Mouse (Mus musculus): ENCODE measurements around the gene Osbpl3. TPM values are rescaled to one million over a fixed set of nuclear protein-coding genes. Genes with fewer than 3 reads are reported as not detected.

Gene Osbpl3
- polyA plus RNA-seq, 1 experiment, result 4.1 TPM

DNA sequence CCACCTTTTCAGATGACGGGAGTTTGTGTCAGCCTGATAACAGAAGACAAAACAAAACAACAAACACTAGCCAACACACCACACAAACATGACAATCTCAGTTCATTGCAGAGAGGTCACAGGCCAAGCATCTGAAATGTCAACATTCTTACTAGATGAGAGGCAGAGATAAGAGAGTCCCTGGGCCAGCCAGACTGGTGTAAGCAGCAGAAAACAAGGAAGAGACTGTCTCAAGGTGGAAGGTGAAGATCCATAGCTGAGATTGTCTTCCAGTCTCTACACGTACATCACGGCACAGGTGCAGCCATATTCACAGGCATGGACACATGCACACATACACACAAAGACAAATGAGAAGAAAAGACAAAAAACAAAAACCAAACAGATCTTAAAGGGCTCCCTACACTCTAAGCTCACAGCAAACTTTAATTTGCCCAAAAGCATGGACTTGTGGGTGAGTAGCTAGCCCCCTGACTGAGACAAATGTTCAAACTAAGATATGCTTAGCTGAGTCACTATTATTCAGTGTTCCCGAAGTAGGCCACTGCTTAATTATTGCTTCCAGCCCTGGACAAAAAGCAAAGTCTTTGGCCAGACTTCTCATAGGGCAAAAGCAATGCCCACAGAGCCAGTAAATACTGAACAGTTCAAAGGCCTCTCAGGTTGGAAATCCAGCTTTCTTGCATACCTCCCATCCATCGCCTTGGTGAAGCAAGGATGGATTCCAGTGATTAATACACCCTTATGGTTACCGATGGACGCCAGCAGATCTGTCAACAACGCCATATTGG is 87.3 kb downstream of the Osbpl3 start:
- H3K4me3 ChIP-seq (replicated peaks; ENCODE audit: extremely low read depth, low read depth, low read length), result no peak overlapping the region
- no peak for DNase-seq
- peaks cover 2% of the 10 kb centered on the region; the same call in 1 of the 2 replicates for H3K4me1 ChIP-seq (ENCODE audit: control insufficient read depth, insufficient read depth, low read length)
- TF ChIP-seq CTCF (IDR thresholded peaks at IDR 0.05; ENCODE audit: insufficient read depth, low read length) (no peak), POLR2A (IDR thresholded peaks at IDR 0.05; ENCODE audit: borderline replicate concordance, extremely low read depth, low read depth, low read length) (no peak)
- WGBS, result 89% methylated on average over 8 of the region's 8 CpGs

DNA sequence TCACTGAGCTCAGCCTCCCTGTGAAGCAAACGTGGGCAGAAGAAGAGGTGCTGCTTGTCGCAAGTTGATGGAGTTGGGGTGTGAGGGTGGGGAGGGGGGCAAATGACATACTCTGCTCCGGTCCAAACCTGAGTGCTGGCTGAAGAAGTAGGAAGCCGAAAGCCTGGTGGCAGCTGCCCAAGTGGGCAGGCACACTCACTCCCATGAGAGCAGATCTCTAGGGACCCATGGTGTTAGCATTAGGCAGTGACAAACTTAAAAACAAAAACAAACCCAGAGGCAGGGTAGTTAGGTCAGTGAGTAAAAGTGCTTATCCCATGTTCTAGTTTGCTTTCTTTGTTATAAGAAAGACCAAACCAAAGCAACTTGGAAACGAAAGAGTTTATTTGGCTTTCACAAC is 88.2 kb downstream of the Osbpl3 start:
- H3K4me3 ChIP-seq (replicated peaks; ENCODE audit: extremely low read depth, low read depth, low read length), result no peak overlapping the region
- TF ChIP-seq POLR2A (IDR thresholded peaks at IDR 0.05; ENCODE audit: borderline replicate concordance, extremely low read depth, low read depth, low read length) (no peak), CTCF (IDR thresholded peaks at IDR 0.05; ENCODE audit: insufficient read depth, low read length) (no peak)
- 73% methylated on average over 5 of the region's 5 CpGs for WGBS
- peaks cover 2% of the 10 kb centered on the region; the same call in 1 of the 2 replicates for H3K4me1 ChIP-seq (ENCODE audit: control insufficient read depth, insufficient read depth, low read length)
- DNase-seq, result no peak

DNA sequence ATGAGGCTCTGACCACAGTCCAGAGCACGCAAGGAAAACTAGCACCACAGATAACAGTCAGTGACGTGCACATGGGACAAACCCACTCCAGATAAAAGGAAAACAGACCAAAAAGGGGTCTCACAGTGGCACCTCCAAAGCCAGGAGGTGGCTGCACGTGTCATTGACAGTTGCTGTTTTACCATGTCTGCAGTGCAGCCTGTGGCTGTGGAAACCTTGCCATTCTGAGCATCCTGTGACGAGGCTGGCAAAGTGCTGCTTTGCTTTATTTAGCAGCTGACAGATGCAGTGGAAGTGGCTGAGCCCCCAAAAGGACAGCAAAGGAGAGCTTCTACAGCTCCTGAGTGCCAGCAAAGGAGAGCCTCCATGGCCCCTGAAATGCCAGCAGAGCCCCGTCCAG is 89.3 kb downstream of the Osbpl3 start:
- no peak overlapping the region for H3K4me3 ChIP-seq (replicated peaks; ENCODE audit: extremely low read depth, low read depth, low read length)
- no peak for DNase-seq
- no peak for TF ChIP-seq CTCF (IDR thresholded peaks at IDR 0.05; ENCODE audit: insufficient read depth, low read length)
- no peak for TF ChIP-seq POLR2A (IDR thresholded peaks at IDR 0.05; ENCODE audit: borderline replicate concordance, extremely low read depth, low read depth, low read length)
- 80% methylated on average over 5 of the region's 5 CpGs for WGBS
- H3K4me1 ChIP-seq (ENCODE audit: control insufficient read depth, insufficient read depth, low read length), result peaks cover 2% of the 10 kb centered on the region; the same call in 1 of the 2 replicates

DNA sequence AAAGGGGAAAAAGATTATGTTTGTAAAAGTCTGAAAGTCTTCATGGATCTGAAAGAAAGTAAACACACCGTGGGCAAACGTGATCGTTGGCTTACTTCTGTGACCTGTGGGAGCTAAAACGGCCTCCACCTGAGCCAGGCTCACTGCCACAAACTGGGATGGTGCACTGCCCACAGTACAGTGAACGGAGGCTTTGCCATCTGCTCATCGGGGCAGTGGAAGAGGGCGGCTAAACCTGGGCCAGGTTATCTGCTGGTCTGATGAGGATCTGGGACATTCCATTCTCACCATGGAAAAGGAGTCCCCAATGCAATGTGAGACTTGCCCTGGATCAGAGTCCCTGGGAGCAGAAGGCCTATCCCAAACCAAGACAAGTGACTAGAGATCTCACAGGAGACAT is 89.7 kb downstream of the Osbpl3 start:
- Histone ChIP-seq H3K4me3 (replicated peaks; ENCODE audit: extremely low read depth, low read depth, low read length) (no peak overlapping the region), H3K4me1 (ENCODE audit: control insufficient read depth, insufficient read depth, low read length) (peaks cover 2% of the 10 kb centered on the region; the same call in 1 of the 2 replicates)
- TF ChIP-seq CTCF (IDR thresholded peaks at IDR 0.05; ENCODE audit: insufficient read depth, low read length) (no peak), POLR2A (IDR thresholded peaks at IDR 0.05; ENCODE audit: borderline replicate concordance, extremely low read depth, low read depth, low read length) (no peak)
- 76% methylated on average over 7 of the region's 7 CpGs for WGBS
- DNase-seq, result no peak

DNA sequence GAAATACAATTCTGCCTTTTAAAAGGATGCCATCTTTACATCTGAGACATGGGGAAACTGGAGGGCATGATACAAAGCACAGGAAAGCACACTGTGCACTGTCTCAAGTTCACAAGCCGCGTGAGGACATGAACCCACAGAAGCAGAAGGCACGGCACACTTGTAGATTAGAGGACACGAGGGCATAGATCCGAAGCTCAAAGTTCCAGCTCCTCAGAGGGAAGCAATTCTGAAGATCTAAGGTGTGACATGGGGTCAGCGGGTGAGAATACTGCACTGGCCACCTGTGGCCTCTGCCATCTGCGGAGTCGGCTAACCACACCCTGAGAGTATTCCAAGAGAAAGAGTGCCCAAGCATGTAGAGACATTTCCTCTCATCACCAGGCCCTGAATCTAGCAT is 91.6 kb downstream of the Osbpl3 start:
- H3K4me3 ChIP-seq (replicated peaks; ENCODE audit: extremely low read depth, low read depth, low read length), result no peak overlapping the region
- TF ChIP-seq CTCF (IDR thresholded peaks at IDR 0.05; ENCODE audit: insufficient read depth, low read length) (no peak), POLR2A (IDR thresholded peaks at IDR 0.05; ENCODE audit: borderline replicate concordance, extremely low read depth, low read depth, low read length) (no peak)
- peaks cover 2% of the 10 kb centered on the region; the same call in 1 of the 2 replicates for H3K4me1 ChIP-seq (ENCODE audit: control insufficient read depth, insufficient read depth, low read length)
- 88% methylated on average over 8 of the region's 8 CpGs for WGBS
- no peak for DNase-seq

DNA sequence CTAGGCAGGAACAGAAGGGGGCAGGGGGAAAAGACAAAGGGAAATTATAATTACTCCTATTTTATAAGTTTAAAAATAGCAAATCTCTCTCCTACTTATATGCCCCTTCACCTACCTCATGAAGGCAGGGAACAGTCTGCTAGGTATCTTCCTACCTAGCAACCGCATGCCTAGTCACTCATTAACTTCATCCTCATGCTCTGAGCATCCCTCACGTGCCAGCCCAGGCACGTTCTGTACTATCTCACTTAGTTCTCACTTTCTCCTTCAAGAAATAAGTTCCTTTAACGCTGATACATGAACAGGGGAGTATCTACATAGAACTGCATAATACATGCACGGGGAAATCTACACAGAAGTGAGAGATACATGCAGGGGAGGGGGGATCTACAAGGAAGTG is 92.6 kb downstream of the Osbpl3 start:
- TF ChIP-seq CTCF (IDR thresholded peaks at IDR 0.05; ENCODE audit: insufficient read depth, low read length) (no peak), POLR2A (IDR thresholded peaks at IDR 0.05; ENCODE audit: borderline replicate concordance, extremely low read depth, low read depth, low read length) (no peak)
- Histone ChIP-seq H3K4me3 (replicated peaks; ENCODE audit: extremely low read depth, low read depth, low read length) (no peak overlapping the region), H3K4me1 (ENCODE audit: control insufficient read depth, insufficient read depth, low read length) (no peaks in the 10 kb centered on the region; the same call in 1 of the 2 replicates)
- 71% methylated on average over 5 of the region's 5 CpGs for WGBS
- DNase-seq, result no peak

DNA sequence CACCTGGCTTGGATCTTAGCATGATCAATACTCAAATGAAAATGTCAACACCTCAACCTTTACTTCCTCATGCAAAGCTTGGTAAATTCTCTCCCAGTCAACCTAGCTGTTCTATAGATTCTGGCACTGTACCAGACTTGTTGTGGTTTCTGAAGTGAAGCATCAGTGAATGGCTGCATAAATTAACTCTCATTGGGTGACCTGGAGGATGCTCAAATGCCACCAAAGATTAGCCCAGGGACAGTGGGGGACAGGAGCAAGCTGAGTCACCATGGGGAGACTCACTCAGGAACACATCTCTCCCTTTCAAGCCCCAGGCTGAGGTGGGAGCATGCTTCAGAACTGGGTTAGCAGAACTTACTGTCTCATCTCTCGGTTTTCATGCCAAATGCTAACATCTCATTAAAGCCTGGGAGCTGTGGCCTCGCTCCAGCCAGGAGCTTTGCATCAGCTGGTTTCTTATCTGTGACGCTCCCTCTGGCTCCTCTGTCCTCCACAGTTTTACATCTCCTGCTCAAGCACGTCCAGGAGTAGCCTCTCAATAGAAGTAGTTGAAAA is 93.2 kb downstream of the Osbpl3 start:
- DNase-seq, result no peak
- WGBS, result 66% methylated on average over 4 of the region's 4 CpGs
- TF ChIP-seq CTCF (IDR thresholded peaks at IDR 0.05; ENCODE audit: insufficient read depth, low read length) (no peak), POLR2A (IDR thresholded peaks at IDR 0.05; ENCODE audit: borderline replicate concordance, extremely low read depth, low read depth, low read length) (no peak)
- Histone ChIP-seq H3K4me1 (ENCODE audit: control insufficient read depth, insufficient read depth, low read length) (no peaks in the 10 kb centered on the region), H3K4me3 (replicated peaks; ENCODE audit: extremely low read depth, low read depth, low read length) (no peak overlapping the region)

DNA sequence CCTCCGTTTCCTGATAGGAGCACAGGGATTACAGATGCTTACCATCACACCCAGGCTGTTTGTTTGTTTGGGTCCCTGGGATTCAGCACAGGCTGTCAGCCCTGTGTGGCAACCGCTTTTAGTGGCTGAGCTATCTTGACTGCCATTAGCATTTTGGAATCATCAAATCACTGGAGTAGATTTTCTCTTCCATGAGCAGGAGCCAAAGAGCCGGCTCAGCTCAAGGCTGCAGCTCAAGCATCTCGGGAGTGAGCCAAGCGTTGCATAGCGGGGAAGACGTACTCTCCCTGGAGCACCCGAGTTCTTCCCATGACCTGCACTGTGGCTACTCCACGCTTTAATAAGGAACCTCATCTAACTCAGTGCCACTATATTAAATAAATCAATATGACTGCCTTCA is 93.8 kb downstream of the Osbpl3 start:
- 74% methylated on average over 9 of the region's 9 CpGs for WGBS
- DNase-seq, result no peak
- no peak for TF ChIP-seq CTCF (IDR thresholded peaks at IDR 0.05; ENCODE audit: insufficient read depth, low read length)
- TF ChIP-seq POLR2A (IDR thresholded peaks at IDR 0.05; ENCODE audit: borderline replicate concordance, extremely low read depth, low read depth, low read length), result no peak
- Histone ChIP-seq H3K4me3 (replicated peaks; ENCODE audit: extremely low read depth, low read depth, low read length) (no peak overlapping the region), H3K4me1 (ENCODE audit: control insufficient read depth, insufficient read depth, low read length) (no peaks in the 10 kb centered on the region)

DNA sequence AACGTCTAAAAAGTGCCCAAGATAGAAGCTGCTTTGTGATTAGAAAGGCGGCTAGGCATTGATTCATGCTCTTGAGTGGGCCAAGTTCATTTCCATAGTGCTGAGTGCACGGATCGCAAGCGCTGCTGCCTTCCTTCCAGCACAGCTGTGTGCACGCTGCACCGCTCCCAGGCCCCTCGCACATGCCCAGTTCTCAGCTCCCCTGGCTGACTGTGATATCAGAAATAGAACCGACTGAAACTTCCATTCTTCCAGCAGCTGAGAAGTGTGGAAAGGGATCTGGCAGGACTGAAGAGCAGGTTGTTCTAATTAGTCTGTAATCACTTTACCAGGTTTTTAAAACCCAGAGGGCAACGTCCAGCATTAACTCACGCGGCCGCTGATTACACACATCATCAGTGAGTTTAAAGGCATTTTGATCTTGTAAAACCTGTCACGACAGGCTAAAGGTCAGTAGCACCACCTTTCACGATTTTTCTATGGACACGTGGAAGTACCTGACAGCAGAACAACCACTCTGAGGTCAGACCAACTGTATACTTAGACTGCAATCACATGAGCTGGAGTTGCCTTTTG is 97.8 kb downstream of the Osbpl3 start:
- Histone ChIP-seq H3K4me1 (ENCODE audit: control insufficient read depth, insufficient read depth, low read length) (peaks cover 3% of the 10 kb centered on the region; the same call in 1 of the 2 replicates), H3K4me3 (replicated peaks; ENCODE audit: extremely low read depth, low read depth, low read length) (no peak overlapping the region)
- no peak for DNase-seq
- 54% methylated on average over 16 of the region's 16 CpGs for WGBS
- TF ChIP-seq POLR2A (IDR thresholded peaks at IDR 0.05; ENCODE audit: borderline replicate concordance, extremely low read depth, low read depth, low read length) (no peak), CTCF (IDR thresholded peaks at IDR 0.05; ENCODE audit: insufficient read depth, low read length) (no peak)

Measured in lung, adult 2 months (tissue).